Mouse (Mus musculus): ENCODE results near the gene Opa1. TPM values are rescaled to one million over a fixed set of nuclear protein-coding genes. Genes with fewer than 3 reads are reported as not detected.

Opa1 gene
- polyA plus RNA-seq (2015; fragmentation: Nextera tagmentation; extraction: Ambion mirVana) = 38.2 and 39.8 TPM in 2 replicates

DNA sequence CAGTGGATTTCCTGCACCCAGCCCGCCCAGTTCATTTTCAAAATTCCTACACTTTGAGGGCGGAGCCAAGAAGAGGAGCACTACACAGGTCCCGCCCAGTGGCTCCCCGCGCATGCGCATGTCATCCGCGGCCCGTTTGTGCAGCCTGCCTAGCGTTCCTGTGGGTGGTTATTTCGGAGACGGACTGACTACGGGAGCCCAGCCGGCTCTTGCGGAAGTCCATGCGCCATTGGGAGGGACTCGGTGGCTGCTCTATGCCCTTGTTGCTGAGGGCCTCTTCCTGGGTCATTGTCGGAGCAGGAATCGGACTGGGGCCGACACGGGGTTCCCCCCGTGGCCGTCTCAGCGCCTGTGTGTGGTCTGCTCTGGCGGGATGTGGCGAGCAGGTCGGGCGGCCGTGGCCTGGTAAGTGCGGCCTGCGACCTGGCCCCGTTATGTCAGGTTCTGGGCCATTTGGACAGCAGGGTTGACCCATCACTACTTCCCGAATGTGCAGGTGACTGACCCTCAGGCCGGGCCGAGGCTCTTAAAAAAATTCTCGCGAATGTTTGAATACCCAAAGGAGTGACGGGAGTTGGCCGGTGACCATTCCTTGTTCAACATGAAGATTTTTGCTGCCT lies at the start of gene Opa1:
Opa1 (plus strand) TSS at position 168 of the 620 bp plus-strand sequence.
- Histone ChIP-seq H3K9me3 (no peaks in the 10 kb centered on the region), H3K36me3 (no peaks in the 10 kb centered on the region), H3K4me1 (replicated peaks) (peaks cover 17% of the 10 kb centered on the region), H3K4me2 (peak within 1 kb of the TSS; percentile 71), H3K27ac (replicated peaks) (no peak within 1 kb of the TSS), H3K27me3 (no peaks in the 10 kb centered on the region), H3K4me3 (peak within 1 kb of the TSS; percentile 85), H3K9ac (peak within 1 kb of the TSS; percentile 87)
- ATAC-seq (ENCODE audit: low read depth) = peak; percentile 98
- WGBS = under 1% methylated on average over 39 of the region's 39 CpGs

DNA sequence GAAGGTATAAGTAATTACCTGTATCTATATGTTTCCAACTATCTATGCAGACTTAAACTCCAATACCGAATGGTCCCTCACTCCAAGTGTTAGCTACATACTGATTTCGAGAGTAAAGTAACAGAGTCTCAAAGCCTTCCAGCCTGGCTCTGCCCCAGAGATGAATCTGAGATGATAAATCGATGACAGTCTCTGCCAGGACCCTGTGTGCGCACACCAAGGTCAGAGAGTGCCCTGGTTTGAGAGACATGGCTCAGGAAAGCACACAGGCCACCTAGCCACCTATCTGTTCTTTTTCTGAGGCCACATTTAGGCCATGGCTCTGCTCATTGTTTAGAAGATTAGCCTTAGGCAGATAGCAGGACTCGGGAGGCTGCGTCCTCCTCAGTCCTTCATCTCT lies 45.5 kb upstream of the Opa1 start:
- Histone ChIP-seq H3K9ac (no peak overlapping the region), H3K9me3 (no peaks in the 10 kb centered on the region), H3K27me3 (no peaks in the 10 kb centered on the region), H3K27ac (replicated peaks) (no peak overlapping the region), H3K36me3 (no peaks in the 10 kb centered on the region), H3K4me3 (no peak overlapping the region), H3K4me1 (replicated peaks) (no peaks in the 10 kb centered on the region), H3K4me2 (no peak overlapping the region)
- 87% methylated on average over 6 of the region's 6 CpGs for WGBS
- ATAC-seq (ENCODE audit: low read depth) = no peak

DNA sequence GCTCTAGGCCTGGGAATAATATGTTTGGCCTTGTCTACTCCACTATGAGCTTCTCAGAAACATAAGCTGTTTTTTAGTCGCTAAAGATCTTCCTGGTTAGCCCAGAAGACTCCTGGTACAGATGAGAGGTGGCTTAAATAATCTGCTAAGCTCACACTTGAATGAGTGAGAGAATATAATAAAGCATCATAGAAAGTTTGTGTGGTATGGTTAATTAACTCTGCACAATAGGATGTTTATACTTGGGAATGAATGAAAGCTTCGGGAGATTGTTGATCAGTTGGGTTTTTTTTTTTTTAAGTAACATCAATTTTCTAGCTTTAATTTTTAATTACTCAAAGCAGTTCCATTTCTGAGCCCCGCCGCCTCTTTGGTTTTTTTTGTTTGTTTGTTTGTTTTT lies 43.3 kb upstream of the Opa1 start:
- WGBS = 84% methylated on average over 4 of the region's 4 CpGs
- no peak for ATAC-seq (ENCODE audit: low read depth)
- no peak overlapping the region for H3K9ac ChIP-seq
- no peak overlapping the region for H3K4me3 ChIP-seq
- H3K9me3 ChIP-seq = no peaks in the 10 kb centered on the region
- H3K4me2 ChIP-seq = no peak overlapping the region
- H3K4me1 ChIP-seq (replicated peaks) = no peaks in the 10 kb centered on the region
- no peaks in the 10 kb centered on the region for H3K27me3 ChIP-seq
- H3K36me3 ChIP-seq = no peaks in the 10 kb centered on the region
- no peak overlapping the region for H3K27ac ChIP-seq (replicated peaks)

DNA sequence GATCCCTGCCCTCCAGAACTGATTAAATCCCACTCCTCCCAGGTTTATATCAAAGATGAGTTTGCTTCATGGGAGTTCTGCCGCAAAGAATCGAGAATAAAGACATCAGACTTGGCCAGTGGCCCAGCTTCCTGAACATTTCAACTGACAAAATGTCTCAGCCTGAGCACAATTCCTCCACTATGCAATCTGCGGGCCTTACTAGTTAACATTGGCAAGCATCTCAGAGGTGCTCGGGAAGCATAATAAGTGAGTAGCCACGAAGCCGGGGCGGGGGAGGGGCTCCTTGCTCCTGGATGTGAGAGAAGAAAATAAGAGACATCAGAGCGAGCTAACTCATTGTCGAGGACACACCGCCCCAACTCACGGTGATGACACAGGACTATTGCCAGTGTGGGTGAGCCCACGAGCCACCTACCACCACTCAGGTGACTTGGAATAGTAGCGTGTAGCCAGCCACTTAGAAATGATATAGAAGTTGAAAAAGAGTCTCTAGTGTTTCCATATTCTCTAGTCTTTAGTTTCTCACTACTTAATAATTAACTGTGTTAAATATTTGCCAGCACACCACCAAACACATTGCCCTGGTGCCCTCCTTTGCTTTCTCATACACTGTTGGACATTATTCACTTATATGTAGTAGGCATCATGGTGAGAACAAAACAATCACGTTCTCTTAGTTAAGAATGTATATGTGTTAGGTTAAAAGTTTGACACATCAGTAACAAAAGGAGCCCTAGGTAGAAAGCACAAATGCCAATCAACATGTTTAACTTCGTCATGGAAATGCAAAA lies 42.5 kb upstream of the Opa1 start:
- ATAC-seq (ENCODE audit: low read depth) = no peak
- no peaks in the 10 kb centered on the region for H3K4me1 ChIP-seq (replicated peaks)
- no peak overlapping the region for H3K4me2 ChIP-seq
- WGBS = 73% methylated on average over 15 of the region's 15 CpGs
- H3K27ac ChIP-seq (replicated peaks) = no peak overlapping the region
- H3K9ac ChIP-seq = no peak overlapping the region
- no peaks in the 10 kb centered on the region for H3K27me3 ChIP-seq
- no peaks in the 10 kb centered on the region for H3K36me3 ChIP-seq
- no peak overlapping the region for H3K4me3 ChIP-seq
- H3K9me3 ChIP-seq = no peaks in the 10 kb centered on the region

DNA sequence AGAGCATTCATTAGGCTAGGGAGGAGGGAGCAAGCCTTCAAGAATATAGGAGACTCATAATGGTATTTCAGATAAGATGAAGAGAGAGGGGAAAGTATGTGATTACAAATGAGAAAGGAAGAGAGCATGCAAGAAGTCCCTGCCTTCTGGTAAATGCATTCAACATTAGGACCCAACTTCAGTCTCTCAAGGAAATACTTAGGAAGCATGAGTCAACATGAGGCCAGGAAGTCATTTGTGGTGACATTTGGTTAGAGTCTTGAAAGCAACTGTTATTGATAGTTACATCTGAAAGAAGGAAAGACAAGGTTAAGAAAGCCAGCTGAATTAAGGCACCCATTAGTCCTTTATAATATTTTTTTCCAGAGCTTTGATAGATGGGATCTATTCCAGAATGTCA lies 39.2 kb upstream of the Opa1 start:
- H3K36me3 ChIP-seq = no peaks in the 10 kb centered on the region
- no peak overlapping the region for H3K27ac ChIP-seq (replicated peaks)
- H3K9me3 ChIP-seq = no peaks in the 10 kb centered on the region
- no peak for ATAC-seq (ENCODE audit: low read depth)
- H3K4me1 ChIP-seq (replicated peaks) = no peaks in the 10 kb centered on the region
- H3K9ac ChIP-seq = no peak overlapping the region
- H3K27me3 ChIP-seq = no peaks in the 10 kb centered on the region
- no peak overlapping the region for H3K4me2 ChIP-seq
- no peak overlapping the region for H3K4me3 ChIP-seq

DNA sequence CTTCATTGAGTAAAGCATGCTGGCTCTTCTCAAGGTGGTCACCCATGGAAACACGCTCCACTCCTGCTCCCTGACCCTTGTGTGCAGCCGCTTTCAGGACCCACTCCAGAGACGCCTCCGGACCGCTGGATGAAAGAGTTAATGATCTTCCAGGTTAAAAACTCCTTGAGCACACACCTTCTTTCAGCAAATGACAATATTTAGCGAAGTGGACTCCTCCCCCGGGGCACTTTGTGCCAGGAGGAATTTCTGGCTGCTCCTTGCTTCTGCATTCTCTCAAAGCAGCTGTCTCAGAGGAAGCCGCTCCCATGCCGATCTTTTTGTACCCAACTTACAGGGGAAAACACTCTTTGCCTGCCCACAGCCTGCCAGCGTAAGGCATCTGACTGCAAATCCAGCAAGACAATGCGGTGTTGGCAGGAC lies 37.9 kb upstream of the Opa1 start:
- Histone ChIP-seq H3K4me1 (replicated peaks) (no peaks in the 10 kb centered on the region), H3K36me3 (no peaks in the 10 kb centered on the region), H3K9ac (no peak overlapping the region), H3K4me2 (no peak overlapping the region), H3K27me3 (no peaks in the 10 kb centered on the region), H3K27ac (replicated peaks) (no peak overlapping the region), H3K4me3 (no peak overlapping the region), H3K9me3 (no peaks in the 10 kb centered on the region)
- no peak for ATAC-seq (ENCODE audit: low read depth)
- 85% methylated on average over 11 of the region's 11 CpGs for WGBS

DNA sequence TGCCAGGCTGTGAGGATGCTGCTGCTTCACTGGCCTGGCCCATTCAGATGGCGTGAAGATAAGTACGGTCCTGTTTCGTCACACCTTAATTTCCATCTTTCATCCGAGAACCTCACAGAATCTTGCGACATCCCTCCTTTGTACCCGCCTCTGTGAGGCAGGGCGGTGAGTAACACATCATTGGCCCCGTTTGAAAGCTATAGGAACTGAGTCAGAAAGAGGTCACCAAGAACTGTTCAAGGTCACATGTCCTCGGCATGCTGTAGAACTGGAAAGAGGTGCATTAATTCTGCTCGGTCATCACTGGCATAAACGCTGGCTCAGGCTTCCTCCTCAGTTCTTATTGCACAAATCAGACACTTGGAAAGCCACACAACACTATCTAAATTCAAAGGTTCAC lies 34.3 kb upstream of the Opa1 start, which contains the start of gene Atp13a4:
Atp13a4 (minus strand) TSS at position 36 of the 400 bp plus-strand sequence.
- 83% methylated on average over 11 of the region's 11 CpGs for WGBS
- no peak for ATAC-seq (ENCODE audit: low read depth)
- no peak within 1 kb of the TSS for H3K9ac ChIP-seq
- no peak within 1 kb of the TSS for H3K4me3 ChIP-seq
- no peaks in the 10 kb centered on the region for H3K9me3 ChIP-seq
- H3K27me3 ChIP-seq = no peaks in the 10 kb centered on the region
- no peaks in the 10 kb centered on the region for H3K4me1 ChIP-seq (replicated peaks)
- H3K27ac ChIP-seq (replicated peaks) = no peak within 1 kb of the TSS
- no peak within 1 kb of the TSS for H3K4me2 ChIP-seq
- H3K36me3 ChIP-seq = no peaks in the 10 kb centered on the region

DNA sequence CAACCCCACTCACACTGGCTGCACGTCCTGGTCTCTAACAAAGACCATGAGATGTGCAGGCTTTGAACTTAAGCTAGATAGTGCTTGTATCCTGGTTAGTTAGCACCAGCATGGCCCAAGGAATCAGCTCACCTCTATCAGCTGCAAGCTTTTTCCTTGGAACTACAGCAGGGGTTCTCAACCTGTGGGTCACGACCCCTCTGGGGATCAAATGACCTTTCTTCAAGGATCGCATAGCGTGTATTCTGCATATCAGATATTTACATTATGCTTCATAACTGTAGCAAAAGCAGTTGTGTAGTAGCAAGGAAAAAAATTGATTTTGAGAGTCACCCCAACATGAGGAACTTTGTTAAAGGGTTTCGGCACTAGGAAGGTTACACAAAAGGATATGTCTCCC lies 19.5 kb upstream of the Opa1 start:
- Histone ChIP-seq H3K36me3 (no peaks in the 10 kb centered on the region), H3K4me1 (replicated peaks) (0 out of 2 replicates have a peak, but pooled peaks cover 7% of the 10 kb centered on the region), H3K4me2 (no peak overlapping the region), H3K27ac (replicated peaks) (no peak overlapping the region), H3K9ac (no peak overlapping the region), H3K4me3 (no peak overlapping the region), H3K9me3 (no peaks in the 10 kb centered on the region), H3K27me3 (peaks cover 7% of the 10 kb centered on the region; the same call in 1 of the 2 replicates)
- 85% methylated on average over 5 of the region's 5 CpGs for WGBS
- ATAC-seq (ENCODE audit: low read depth) = no peak

DNA sequence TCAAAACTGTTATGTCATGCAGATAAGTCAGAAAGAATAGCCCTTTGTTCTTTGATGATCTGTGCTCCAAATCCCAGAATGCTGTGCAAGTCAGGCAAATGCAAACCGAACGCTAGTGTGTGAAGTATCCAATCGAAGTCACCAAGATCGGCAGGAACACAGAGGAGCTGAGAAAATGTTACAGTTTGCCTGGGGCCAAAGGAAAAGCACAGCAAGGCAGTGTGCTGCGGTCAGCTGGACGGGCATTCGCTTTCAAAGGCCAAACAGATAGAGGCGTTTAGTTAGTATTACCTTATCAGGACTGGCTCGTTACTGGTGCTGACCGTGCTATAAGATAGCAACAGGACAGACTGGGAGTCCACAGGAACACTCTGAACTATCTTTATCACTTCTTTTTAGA lies 18.7 kb upstream of the Opa1 start:
- Histone ChIP-seq H3K4me3 (no peak overlapping the region), H3K9ac (no peak overlapping the region), H3K27ac (replicated peaks) (no peak overlapping the region), H3K4me2 (peak overlapping the region; percentile 36), H3K9me3 (no peaks in the 10 kb centered on the region), H3K4me1 (replicated peaks) (0 out of 2 replicates have a peak, but pooled peaks cover 7% of the 10 kb centered on the region), H3K27me3 (peaks cover 7% of the 10 kb centered on the region; the same call in 1 of the 2 replicates), H3K36me3 (no peaks in the 10 kb centered on the region)
- ATAC-seq (ENCODE audit: low read depth) = peak; percentile 32; the same call in 1 of the 2 replicates
- 56% methylated on average over 10 of the region's 10 CpGs for WGBS

DNA sequence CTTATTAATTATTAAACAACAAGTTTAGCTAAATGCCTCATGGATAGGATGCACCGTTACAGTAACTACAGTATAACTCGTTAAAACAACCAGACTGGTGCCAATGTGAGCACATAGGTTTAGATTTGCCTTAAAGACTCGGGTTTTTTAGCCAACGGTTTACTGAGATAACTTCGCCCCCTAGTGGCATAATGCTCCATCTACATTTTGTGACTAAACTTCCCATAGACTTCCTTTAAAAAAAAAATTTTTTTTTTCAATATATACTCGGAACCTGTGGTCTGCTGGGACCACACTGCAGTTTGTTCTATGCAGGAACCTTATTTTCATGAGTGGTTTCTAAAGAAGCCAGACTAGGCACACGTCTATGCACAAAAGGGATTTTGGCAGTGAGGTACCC lies 18.3 kb upstream of the Opa1 start:
- Histone ChIP-seq H3K9ac (no peak overlapping the region), H3K4me3 (no peak overlapping the region), H3K27me3 (peaks cover 7% of the 10 kb centered on the region; the same call in 1 of the 2 replicates), H3K4me2 (peak overlapping the region; percentile 36), H3K36me3 (no peaks in the 10 kb centered on the region), H3K9me3 (no peaks in the 10 kb centered on the region), H3K27ac (replicated peaks) (no peak overlapping the region), H3K4me1 (replicated peaks) (0 out of 2 replicates have a peak, but pooled peaks cover 7% of the 10 kb centered on the region)
- 0 out of 2 replicates have a peak, but pooled peaks have one; percentile 15 for ATAC-seq (ENCODE audit: low read depth)
- 9% methylated on average over 7 of the region's 7 CpGs for WGBS

DNA sequence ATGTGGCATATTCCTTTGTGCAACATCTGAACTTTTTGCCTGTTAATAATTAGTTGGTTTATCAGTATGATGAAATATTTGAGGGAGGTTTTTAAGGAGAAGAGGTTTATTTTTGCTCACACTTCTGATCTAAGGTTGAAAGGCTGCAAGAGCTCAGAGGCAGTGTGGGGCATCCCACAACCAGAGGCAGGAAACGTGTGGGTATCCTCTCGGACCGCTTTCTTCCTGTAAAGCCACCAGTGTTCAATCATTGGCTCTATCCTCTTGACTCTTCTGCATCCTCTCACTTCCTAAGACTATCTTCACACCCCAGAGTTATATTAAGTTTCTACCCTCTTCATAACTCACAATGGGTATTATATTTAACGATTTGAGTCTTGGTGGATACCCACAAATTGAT lies 5.1 kb upstream of the Opa1 start:
- Histone ChIP-seq H3K27ac (replicated peaks) (no peak overlapping the region), H3K4me1 (replicated peaks) (no peaks in the 10 kb centered on the region), H3K27me3 (no peaks in the 10 kb centered on the region), H3K9ac (no peak overlapping the region), H3K4me3 (no peak overlapping the region), H3K4me2 (no peak overlapping the region), H3K36me3 (no peaks in the 10 kb centered on the region), H3K9me3 (no peaks in the 10 kb centered on the region)
- no peak for ATAC-seq (ENCODE audit: low read depth)
- WGBS = 76% methylated on average over 4 of the region's 4 CpGs

DNA sequence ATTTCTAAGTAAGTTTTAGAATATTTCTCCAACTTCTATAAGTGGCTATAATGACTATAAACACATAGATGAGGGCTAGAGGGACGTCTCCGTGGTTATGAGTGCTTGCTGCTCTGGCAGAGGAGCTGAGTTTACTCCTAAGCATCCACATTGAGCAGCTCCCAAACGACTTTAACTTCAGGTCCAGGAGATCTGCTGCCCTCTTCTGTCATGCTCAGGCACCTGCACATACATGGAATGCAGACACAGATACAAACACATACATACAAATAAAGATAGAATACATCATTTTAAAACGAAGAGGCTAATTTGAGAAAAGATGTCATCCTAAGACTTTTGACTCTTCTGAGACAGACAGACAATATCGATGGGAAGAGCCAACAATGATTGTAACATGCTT lies 3.5 kb upstream of the Opa1 start:
- H3K4me3 ChIP-seq = no peak overlapping the region
- no peaks in the 10 kb centered on the region for H3K9me3 ChIP-seq
- no peak overlapping the region for H3K9ac ChIP-seq
- no peak overlapping the region for H3K4me2 ChIP-seq
- no peak overlapping the region for H3K27ac ChIP-seq (replicated peaks)
- WGBS = 14% methylated on average over 5 of the region's 5 CpGs
- no peaks in the 10 kb centered on the region for H3K27me3 ChIP-seq
- H3K4me1 ChIP-seq (replicated peaks) = peaks cover 8% of the 10 kb centered on the region
- no peaks in the 10 kb centered on the region for H3K36me3 ChIP-seq
- no peak for ATAC-seq (ENCODE audit: low read depth)

All from neural tube, embryonic 13.5 days (tissue).